Mouse (Mus musculus): ENCODE data around the gene Scn5a. TPM values are rescaled to one million over a fixed set of nuclear protein-coding genes. Genes with fewer than 3 reads are reported as not detected.
A peak's percentile ranks its signal among the peaks of the same experiment; 100 is the strongest.

The Scn5a gene
- total RNA-seq, 2 experiments from 2014 or later, result 5.0 to 5.4 TPM

GRCm38 (mm10) chr9:119469691-119470353, 109.0 kb downstream of the Scn5a start:
- DNase-seq (ENCODE audit: low spot score in 2 of 2), result no peak

GRCm38 (mm10) chr9:119465595-119465994, 113.2 kb downstream of the Scn5a start:
- DNase-seq (ENCODE audit: low spot score in 2 of 2), result peak in 1 of 2 experiments; percentile 37

- DNase-seq (ENCODE audit: low spot score in 2 of 2), result no peak
Observed at GRCm38 (mm10) chr9:119465056-119465455, 113.8 kb downstream of the Scn5a start.

GRCm38 (mm10) chr9:119460410-119460809, 118.4 kb downstream of the Scn5a start:
- peak; percentile 77 to 81 for DNase-seq (ENCODE audit: low spot score in 2 of 2)

GRCm38 (mm10) chr9:119457122-119457521, 121.7 kb downstream of the Scn5a start:
- DNase-seq (ENCODE audit: low spot score in 2 of 2), result no peak

GRCm38 (mm10) chr9:119455967-119456366, 122.8 kb downstream of the Scn5a start:
- DNase-seq (ENCODE audit: low spot score in 2 of 2), result no peak

- DNase-seq (ENCODE audit: low spot score in 2 of 2), result no peak
Observed at GRCm38 (mm10) chr9:119445737-119446136, 133.1 kb downstream of the Scn5a start.

- peak; percentile 99 for DNase-seq (ENCODE audit: low spot score in 2 of 2)
Observed at GRCm38 (mm10) chr9:119444738-119445429, 133.9 kb downstream of the Scn5a start, which contains the start of gene Exog. Gene Exog, plus strand, starts transcription at chr9:119444943.

- DNase-seq (ENCODE audit: low spot score in 2 of 2), result no peak
Observed at GRCm38 (mm10) chr9:119438498-119439000, 140.3 kb downstream of the Scn5a start.

GRCm38 (mm10) chr9:119438065-119438464, 140.8 kb downstream of the Scn5a start:
- DNase-seq (ENCODE audit: low spot score in 2 of 2), result no peak

GRCm38 (mm10) chr9:119435855-119436254, 143.0 kb downstream of the Scn5a start:
- DNase-seq (ENCODE audit: low spot score in 2 of 2), result no peak

Other genes with a start within 250 kb of the Scn5a start
- 10 to 100 TPM; 63.9 to 70.5 TPM for gene Acaa1a, start 239.3 kb downstream of the Scn5a start, total RNA-seq (2021)
- 1 to 10 TPM; 6.5 to 7.9 TPM for gene Myd88, start 237.6 kb downstream of the Scn5a start, total RNA-seq (2021)
- 1 to 10 TPM; 4.1 to 4.3 TPM for gene Xylb, start 221.6 kb downstream of the Scn5a start, total RNA-seq (2021)
- gene Slc22a14, start 213.5 kb downstream of the Scn5a start, total RNA-seq (2021), result not detected
- 10 to 100 TPM; 15.5 to 16.4 TPM for gene Acvr2b, start 176.9 kb downstream of the Scn5a start, total RNA-seq (2021)
- 10 to 100 TPM; 23.7 to 24.8 TPM for gene Exog, start 134.1 kb downstream of the Scn5a start, total RNA-seq (2021)
- gene Scn10a, start 140.3 kb upstream of the Scn5a start, total RNA-seq (2021), result under 1 TPM; 0.21 to 0.23 TPM
- gene Scn11a, start 246.4 kb upstream of the Scn5a start, total RNA-seq (2021), result under 1 TPM; 0.19 to 0.26 TPM

Measured in left cerebral cortex, adult 18-20 months (tissue).